Mouse (Mus musculus) cerebellum, postnatal 10 days (tissue): ENCODE data around the gene Zfp850.
"Not testable (repeated sequence)": the region's sequence is repeated elsewhere in the genome, so short reads cannot be mapped to it uniquely, and the experiment has no call there.

ENCODE experiments used
- DNase-seq, 2 experiments: peaks; one replicate each; pipeline ENCODE4 v3.0.0; 2021; ENCODE audit warnings: mixed read lengths in 2 of 2

Zfp850 gene

GRCm38 (mm10) chr7:28013549-28014444 is at the start of gene Zfp850:
Gene Zfp850 (minus strand): TSS chr7:28014115.
- DNase-seq: peak; percentile 89

GRCm38 (mm10) chr7:28059972-28060371 is 46.1 kb upstream of the Zfp850 start:
- DNase-seq: no peak

- no peak for DNase-seq
Measured at GRCm38 (mm10) chr7:28053046-28053930, 39.4 kb upstream of the Zfp850 start.

- peak in 1 of 2 experiments; percentile 24 for DNase-seq
Measured at GRCm38 (mm10) chr7:28050584-28050983, 36.7 kb upstream of the Zfp850 start.

GRCm38 (mm10) chr7:28049476-28050409 is 35.8 kb upstream of the Zfp850 start, which contains the start of gene Psmc4:
Gene Psmc4 (minus strand): TSS chr7:28050101.
- peak; percentile 99 for DNase-seq

GRCm38 (mm10) chr7:28044524-28044923 is 30.6 kb upstream of the Zfp850 start:
- no peak for DNase-seq

- no peak for DNase-seq
Measured at GRCm38 (mm10) chr7:28014445-28014810, 513 bp upstream of the Zfp850 start.

- DNase-seq: no peak
Measured at GRCm38 (mm10) chr7:28010271-28010670, 3.6 kb downstream of the Zfp850 start.

GRCm38 (mm10) chr7:27982197-27982596 is 31.7 kb downstream of the Zfp850 start:
- no peak for DNase-seq

GRCm38 (mm10) chr7:27978683-27979528 is 35.0 kb downstream of the Zfp850 start, which contains the start of gene Zfp780b:
Gene Zfp780b (minus strand): TSS chr7:27979171.
- DNase-seq: peak; percentile 84 to 85

GRCm38 (mm10) chr7:27949451-27949850 is 64.5 kb downstream of the Zfp850 start:
- DNase-seq: not testable (repeated sequence)

- DNase-seq: peak; percentile 36 to 52
Measured at GRCm38 (mm10) chr7:27941869-27942268, 72.0 kb downstream of the Zfp850 start.
